Mouse (Mus musculus) embryonic stem cell, embryonic (primary cell): ENCODE measurements at regions not wholly inside any gene's neighbourhood (a gene's known extent, or its start where the extent isn't known, plus 50 kb on each side); places are given as distances from the start of the nearest gene placed in this dataset.

Experiments used
- CTCF ChIA-PET, 4 experiments: fragments of 300-600 bp in 2 of 4; fragments of 350-600 bp in 2 of 4; sonication (Branson Sonifier 250); formaldehyde crosslinking; loops; one replicate each; lab custom pipeline; 2022; ENCODE audit warnings: inconsistent platforms in 2 of 4; lab: Charles Lee
- POLR2A ChIA-PET, 4 experiments: fragments of 300-600 bp in 2 of 4; fragments of 350-600 bp in 2 of 4; sonication (Branson Sonifier 250); formaldehyde crosslinking; loops; one replicate each; lab custom pipeline; 2022; ENCODE audit warnings: antibody characterized with exemption in 4 of 4, inconsistent platforms in 1 of 4; lab: Charles Lee

DNA sequence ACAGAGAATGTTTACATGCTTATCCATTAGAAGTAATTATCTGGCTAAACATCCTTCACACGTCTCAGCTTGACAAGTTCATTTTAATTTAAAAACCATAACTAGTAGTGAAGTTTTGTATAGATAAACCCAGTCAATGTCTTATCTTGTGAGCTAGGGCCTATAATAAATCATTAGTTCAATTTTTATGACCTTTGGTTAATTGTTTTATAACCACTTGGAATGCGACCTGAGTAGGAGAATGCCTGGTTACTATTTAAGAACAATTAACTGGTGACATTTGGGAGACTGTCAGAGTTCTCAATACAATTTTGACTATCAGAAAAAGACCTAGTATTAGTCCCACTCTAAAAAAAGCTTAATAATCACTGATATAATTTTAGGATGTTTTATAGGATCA is 813.6 kb downstream of the Gm9008 start:
- CTCF ChIA-PET: no interaction called here
- POLR2A ChIA-PET: no interaction called here

DNA sequence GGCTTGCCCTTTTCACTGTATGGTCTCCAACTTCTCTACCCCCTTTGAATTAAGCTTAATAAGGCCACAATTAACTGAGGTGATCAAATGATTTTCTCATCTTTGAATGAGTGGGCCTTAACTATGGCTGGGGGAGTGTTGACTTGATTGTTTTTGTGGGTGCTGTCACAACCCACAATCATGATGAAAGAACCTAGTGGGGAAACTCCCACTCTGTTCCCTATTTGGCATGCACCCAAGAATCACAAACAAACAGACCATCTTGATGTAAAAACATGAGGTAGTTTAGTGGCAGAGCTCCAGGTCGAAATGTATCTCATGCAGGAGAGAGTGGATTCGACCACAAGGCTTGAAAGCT is 853.2 kb downstream of the Gm9008 start:
- ChIA-PET POLR2A (no interaction called here), CTCF (interaction anchor here in 1 of 4 experiments (0.6 kb wide), 1 partner anchor 289 kb away, joined by 3 read pairs; no protein-coding TSS in a partner anchor)

DNA sequence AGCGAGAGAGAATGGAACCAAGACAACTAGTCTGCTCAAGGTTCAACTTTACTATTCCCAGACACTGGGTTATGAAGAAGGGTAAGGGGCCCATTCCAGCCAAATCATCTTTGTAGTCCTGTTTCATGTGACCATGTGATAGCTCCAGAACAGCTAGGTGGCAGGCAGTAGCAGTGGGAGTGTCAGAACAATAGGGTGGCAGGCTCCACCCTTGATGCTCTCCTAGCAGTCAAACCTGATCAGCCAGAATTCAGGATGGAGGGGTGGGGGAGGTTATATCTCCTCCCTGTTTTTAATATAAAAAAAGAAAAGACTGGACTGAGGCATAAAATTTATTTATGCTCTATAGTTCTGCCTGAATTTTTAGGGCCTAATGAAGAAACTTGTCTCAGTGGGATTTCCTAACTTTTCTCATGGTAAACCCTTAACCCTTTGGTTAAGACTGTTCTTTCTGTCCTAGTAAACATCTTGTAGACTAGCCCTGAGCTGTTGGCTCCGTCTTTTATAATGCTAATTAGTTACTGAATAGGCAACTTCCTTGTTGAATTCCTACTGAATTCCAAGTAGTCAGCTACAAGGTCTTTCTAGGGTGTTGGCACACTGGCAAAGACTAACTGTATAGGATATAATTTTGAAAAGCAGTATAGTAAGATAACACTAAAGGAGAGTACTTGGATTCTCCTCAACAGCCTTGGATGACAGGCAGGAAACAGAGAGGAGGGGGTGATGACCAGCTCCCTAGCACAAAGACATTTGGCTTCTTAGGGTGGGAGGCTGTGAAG is 853.8 kb downstream of the Gm9008 start:
- CTCF ChIA-PET: interaction anchor here in 1 of 4 experiments (0.6 kb wide), 1 partner anchor 289 kb away, joined by 3 read pairs; no protein-coding TSS in a partner anchor
- POLR2A ChIA-PET: interaction anchor here in 1 of 4 experiments (0.6 kb wide), 1 partner anchor 33 kb away, joined by 6 read pairs; no protein-coding TSS in a partner anchor

DNA sequence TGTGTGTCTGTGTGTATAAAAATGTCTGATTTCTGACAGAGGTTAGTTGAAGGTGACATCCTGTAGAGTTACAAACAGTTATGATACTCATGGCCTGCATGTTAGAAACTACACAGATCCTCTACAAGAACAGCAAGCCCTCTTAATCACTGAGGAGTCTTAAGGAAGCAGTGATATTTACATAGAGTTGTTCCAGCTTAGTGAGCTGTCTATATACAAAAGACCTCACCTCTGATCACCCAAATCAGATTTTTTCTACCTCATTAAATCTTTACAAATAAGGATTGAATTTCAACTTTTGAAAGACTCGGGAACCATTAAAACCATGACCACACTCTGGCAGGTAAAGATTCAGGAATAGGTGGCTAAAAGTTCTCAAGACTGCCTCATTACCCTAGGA is 861.5 kb downstream of the Gm9008 start:
- ChIA-PET POLR2A (no interaction called here), CTCF (no interaction called here)

DNA sequence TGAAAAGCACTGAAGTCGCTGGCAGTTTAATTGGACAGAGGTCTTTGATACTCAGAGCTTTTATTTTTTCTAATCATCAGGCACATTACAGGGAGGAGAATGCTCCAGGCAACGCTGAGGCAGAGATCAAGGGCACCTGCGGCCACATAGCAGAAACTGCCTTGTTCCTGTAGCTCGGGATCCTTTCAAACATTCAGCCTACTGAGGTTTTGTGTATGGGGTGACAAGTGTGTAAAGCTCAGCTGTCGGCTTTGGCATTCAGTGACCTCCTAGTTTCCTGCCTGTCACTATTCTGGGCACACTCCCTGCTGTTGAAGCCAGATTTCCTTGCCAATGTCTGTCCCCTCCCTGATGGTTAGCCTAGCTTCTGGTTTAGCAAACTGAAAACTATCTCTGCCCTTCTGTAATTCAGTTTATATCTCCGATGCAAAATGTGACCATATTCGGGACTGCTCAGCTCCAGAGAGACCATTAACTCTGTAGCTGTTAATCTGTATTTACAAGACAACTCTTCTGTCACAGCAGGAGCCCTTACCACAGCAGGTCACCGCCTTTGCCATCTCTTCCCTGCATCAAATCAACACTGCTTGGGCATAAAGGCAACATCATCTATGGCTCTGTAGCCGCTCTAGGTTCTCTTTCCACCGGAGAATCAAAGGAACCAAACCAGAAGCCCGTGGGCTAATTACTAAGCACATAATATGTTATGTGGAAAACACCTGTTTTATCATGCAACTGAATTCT is 894.9 kb downstream of the Gm9008 start:
- ChIA-PET CTCF (no interaction called here), POLR2A (no interaction called here)

DNA sequence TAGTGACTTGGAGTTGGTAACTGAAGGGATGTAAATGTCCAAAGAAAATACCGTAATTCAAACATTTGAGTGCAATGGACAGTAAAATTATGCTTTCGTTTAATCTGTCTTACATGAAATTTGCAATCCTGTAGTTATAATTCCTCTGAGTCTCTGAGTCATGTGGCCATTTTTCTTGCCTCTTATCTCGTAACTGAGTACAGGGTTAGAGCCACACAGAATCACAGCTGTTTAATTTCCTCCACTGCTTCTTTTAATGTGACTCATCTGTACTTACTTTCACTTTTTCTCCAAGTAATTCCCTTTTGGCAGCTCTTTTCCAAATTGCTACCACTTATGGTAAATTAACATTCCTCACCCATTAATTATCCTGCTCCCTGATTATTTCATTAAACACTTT is 939.2 kb downstream of the Gm9008 start:
- CTCF ChIA-PET: no interaction called here

DNA sequence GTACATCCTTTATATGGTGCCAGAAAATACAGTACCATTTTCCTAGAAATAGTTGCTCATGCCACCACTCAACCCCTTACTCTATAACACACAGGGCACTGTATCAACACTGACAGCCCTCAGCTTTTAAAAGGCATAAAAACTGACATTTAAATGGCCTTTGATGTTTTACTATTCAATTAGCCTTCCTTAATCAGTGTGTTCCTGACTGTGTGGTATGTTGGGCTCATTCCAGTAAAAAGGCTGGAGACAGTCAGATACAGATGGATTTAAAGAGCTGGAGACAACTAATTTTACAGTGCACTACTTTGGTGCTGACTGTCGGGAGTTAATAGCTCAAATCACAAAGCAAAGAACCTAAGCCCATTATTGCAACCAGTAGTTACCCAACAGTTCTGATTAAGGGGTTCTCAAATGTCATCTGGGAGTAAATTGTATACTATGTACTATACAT is 955.3 kb downstream of the Gm9008 start:
- ChIA-PET CTCF (no interaction called here), POLR2A (no interaction called here)

More for the DNA sequence above, 939.2 kb downstream of the Gm9008 start:
- POLR2A ChIA-PET: no interaction called here

DNA sequence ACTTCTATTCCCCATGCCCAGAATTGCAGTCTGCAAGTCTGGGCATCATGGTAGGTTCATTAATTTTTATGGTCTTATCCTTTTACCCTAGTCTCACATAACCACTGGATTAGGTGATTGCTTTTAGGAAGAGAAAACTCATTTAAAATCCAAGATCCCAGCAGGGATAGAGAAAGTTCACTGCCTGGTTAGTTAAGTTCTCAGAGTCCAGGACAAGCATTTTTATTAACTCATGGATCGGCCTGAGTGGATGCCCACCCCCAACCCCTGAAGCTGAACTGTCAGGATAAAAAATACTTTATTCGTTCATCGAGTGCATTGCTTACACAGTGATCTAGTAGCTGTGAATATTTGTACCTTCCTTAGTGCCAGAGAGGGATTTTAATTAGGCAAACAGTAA is 957.9 kb downstream of the Gm9008 start:
- POLR2A ChIA-PET: no interaction called here
- CTCF ChIA-PET: interaction anchor here in 1 of 4 experiments (0.7 kb wide), 1 partner anchor 396 kb away, joined by 7 read pairs; no protein-coding TSS in a partner anchor
